Mouse (Mus musculus): Measurements from ENCODE around the gene Zmynd15.

DNA sequence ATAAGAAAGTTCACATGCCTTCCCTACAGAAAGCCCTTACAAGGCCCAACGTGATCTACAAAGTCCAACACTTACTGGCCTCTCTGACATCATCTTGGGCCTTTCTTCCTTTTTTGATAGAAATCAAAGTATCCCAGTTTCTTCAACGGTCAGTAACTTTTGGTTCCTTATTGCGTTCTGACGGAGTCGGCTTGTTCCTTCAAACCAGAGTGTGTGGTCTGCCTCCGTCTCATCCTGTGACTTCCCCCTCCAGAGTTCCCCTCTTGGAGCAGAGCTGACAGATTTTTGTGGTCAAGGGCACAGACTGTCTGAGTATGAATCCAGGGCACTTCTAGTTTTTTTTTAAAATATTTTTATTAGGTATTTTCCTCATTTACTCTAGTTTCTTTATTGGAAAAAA lies 30.5 kb downstream of the Zmynd15 start:
- TF ChIP-seq CTCF (IDR thresholded peaks at IDR 0.05; ENCODE audit: control insufficient read depth, insufficient read depth, low read length) (no peak), POLR2A (IDR thresholded peaks at IDR 0.05; ENCODE audit: borderline replicate concordance, control insufficient read depth, low read depth, low read length) (no peak)
